Mouse (Mus musculus): Measurements from ENCODE around the gene Xaf1. TPM values are rescaled to one million over a fixed set of nuclear protein-coding genes. Genes with fewer than 3 reads are reported as not detected.

Xaf1 gene
- polyA plus RNA-seq, 1 experiment from 2014 or later = 3.2 TPM

DNA sequence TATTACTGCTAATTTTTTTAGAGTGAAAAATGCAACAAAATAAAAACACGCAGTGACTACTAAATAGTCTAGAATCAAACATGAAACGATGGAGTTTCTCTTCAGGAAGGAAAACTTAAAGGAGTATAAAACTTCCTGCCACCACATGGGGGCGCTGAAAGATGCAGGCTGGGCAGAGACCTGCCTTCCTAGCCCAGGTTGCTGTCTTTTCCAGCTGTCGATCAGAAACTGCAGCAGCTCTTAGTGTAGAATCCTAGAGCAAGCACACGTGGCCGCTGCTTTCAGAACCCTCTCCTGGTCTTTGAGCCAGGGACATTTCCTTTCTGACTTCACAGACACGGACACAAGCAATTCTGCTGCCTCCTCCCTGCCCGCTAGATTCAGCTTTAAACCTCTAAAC lies 42.5 kb downstream of the Xaf1 start:
- no peak overlapping the region for H3K9ac ChIP-seq (ENCODE audit: low read depth, low read length)
- ATAC-seq (ENCODE audit: low read depth) (0 out of 2 replicates have a peak, but pooled peaks have one; percentile 32), DNase-seq (ENCODE audit: low spot score) (peak; percentile 55)
- 21% methylated on average over 8 of the region's 8 CpGs for WGBS
- no peaks in the 10 kb centered on the region for H3K9me3 ChIP-seq (ENCODE audit: control insufficient read depth, low read length)
- no peaks in the 10 kb centered on the region for H3K36me3 ChIP-seq (ENCODE audit: control insufficient read depth, insufficient read depth, low read length)
- no peak overlapping the region for H3K4me2 ChIP-seq (ENCODE audit: low read depth, low read length)
- no peaks in the 10 kb centered on the region for H3K4me1 ChIP-seq (ENCODE audit: control insufficient read depth, insufficient read depth, low read length)
- no peak overlapping the region for H3K27ac ChIP-seq (replicated peaks; ENCODE audit: low read depth, low read length)
- no peaks in the 10 kb centered on the region for H3K27me3 ChIP-seq (replicated peaks; ENCODE audit: control insufficient read depth, insufficient read depth, low read length)
- no peak overlapping the region for H3K4me3 ChIP-seq (ENCODE audit: low read depth, low read length)

DNA sequence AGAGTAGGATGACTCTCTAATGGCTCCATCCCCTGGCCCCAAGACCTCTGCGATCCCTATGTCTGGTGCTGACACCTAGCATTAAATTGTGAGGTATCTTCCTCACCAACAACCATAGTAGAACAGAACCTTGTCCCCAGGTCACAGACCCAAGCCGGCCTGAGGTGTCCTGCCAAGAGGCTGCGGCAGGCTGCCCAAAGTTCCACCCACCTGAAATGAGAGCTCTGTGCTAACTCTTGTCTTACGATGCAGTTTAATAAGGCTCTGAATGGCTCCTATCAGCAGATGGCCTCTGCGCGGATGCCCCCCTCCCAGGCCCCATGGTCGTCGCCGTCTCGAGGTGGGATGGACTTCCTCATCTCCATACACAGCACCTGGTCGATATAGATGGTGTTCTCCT lies 43.1 kb downstream of the Xaf1 start:
- Histone ChIP-seq H3K4me2 (ENCODE audit: low read depth, low read length) (no peak overlapping the region), H3K9ac (ENCODE audit: low read depth, low read length) (no peak overlapping the region), H3K4me1 (ENCODE audit: control insufficient read depth, insufficient read depth, low read length) (no peaks in the 10 kb centered on the region), H3K36me3 (ENCODE audit: control insufficient read depth, insufficient read depth, low read length) (no peaks in the 10 kb centered on the region), H3K9me3 (ENCODE audit: control insufficient read depth, low read length) (no peaks in the 10 kb centered on the region), H3K27ac (replicated peaks; ENCODE audit: low read depth, low read length) (no peak overlapping the region), H3K4me3 (ENCODE audit: low read depth, low read length) (no peak overlapping the region), H3K27me3 (replicated peaks; ENCODE audit: control insufficient read depth, insufficient read depth, low read length) (no peaks in the 10 kb centered on the region)
- 89% methylated on average over 11 of the region's 11 CpGs for WGBS
- DNase-seq (ENCODE audit: low spot score) = no peak
- ATAC-seq (ENCODE audit: low read depth) = no peak

DNA sequence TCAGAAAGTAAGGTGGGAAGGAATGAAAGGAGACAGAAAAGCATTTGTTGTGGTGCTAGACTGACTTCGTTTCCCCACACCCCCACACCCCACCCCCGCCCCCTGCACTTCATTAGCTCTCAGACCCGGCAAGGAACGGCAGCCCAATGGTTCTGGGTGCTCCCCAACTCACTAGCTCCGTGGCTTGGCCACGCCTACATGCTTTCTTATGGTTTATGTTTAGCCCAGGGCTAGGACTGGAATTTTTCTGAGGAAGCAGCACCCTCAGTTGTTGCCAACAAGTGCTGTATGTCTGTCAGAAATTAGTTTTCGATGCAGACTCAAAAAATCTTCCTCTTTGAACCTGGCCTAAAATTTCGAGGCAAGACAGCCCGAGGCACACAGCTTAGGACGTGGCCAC lies 47.1 kb downstream of the Xaf1 start:
- DNase-seq (ENCODE audit: low spot score) (no peak), ATAC-seq (ENCODE audit: low read depth) (no peak)
- Histone ChIP-seq H3K4me3 (ENCODE audit: low read depth, low read length) (no peak overlapping the region), H3K9me3 (ENCODE audit: control insufficient read depth, low read length) (no peaks in the 10 kb centered on the region), H3K4me1 (ENCODE audit: control insufficient read depth, insufficient read depth, low read length) (no peaks in the 10 kb centered on the region), H3K36me3 (ENCODE audit: control insufficient read depth, insufficient read depth, low read length) (no peaks in the 10 kb centered on the region), H3K9ac (ENCODE audit: low read depth, low read length) (no peak overlapping the region), H3K4me2 (ENCODE audit: low read depth, low read length) (no peak overlapping the region), H3K27ac (replicated peaks; ENCODE audit: low read depth, low read length) (no peak overlapping the region), H3K27me3 (replicated peaks; ENCODE audit: control insufficient read depth, insufficient read depth, low read length) (no peaks in the 10 kb centered on the region)
- 36% methylated on average over 10 of the region's 10 CpGs for WGBS

DNA sequence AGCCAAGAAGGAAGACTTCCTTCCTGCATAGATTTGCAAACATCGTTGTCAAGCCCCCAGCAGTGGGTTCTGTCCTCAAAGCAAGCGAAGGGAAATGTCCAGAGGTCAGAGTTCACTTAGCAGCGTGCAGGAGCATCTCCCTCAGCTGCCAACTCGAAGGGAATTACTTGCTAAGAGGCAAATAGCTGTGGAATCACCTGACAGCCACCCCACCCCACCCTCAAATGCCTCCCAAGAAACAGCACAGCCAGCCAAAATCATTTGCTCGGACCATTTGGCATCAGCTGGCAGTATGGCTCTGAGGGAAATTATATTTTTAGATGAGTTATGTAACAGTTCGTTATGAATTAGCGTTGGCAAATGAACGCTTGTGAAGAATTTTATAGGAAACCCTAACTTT lies 47.6 kb downstream of the Xaf1 start:
- DNase-seq (ENCODE audit: low spot score) (no peak), ATAC-seq (ENCODE audit: low read depth) (no peak)
- Histone ChIP-seq H3K9me3 (ENCODE audit: control insufficient read depth, low read length) (no peaks in the 10 kb centered on the region), H3K4me3 (ENCODE audit: low read depth, low read length) (no peak overlapping the region), H3K4me1 (ENCODE audit: control insufficient read depth, insufficient read depth, low read length) (no peaks in the 10 kb centered on the region), H3K36me3 (ENCODE audit: control insufficient read depth, insufficient read depth, low read length) (no peaks in the 10 kb centered on the region), H3K27ac (replicated peaks; ENCODE audit: low read depth, low read length) (no peak overlapping the region), H3K27me3 (replicated peaks; ENCODE audit: control insufficient read depth, insufficient read depth, low read length) (no peaks in the 10 kb centered on the region), H3K9ac (ENCODE audit: low read depth, low read length) (no peak overlapping the region), H3K4me2 (ENCODE audit: low read depth, low read length) (no peak overlapping the region)
- 45% methylated on average over 8 of the region's 8 CpGs for WGBS

DNA sequence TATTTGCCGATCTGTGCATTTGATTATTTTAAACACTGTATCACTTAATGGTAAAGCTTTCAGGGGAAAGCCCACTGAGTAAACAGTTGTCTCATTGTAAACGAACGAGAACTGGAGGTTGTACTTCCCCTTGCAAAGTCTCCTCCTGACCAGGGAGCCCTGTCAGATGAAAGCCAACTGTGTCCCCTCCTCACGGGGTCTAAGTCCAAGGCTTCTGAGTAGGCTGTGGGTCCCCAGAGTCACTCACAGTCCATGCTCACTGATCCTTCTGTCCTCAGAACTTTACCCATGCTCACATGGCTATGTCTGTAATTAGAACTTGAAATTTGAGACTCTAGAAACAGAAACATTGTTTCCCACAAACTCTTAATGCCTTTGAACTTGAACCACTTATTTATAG lies 48.2 kb downstream of the Xaf1 start:
- Histone ChIP-seq H3K36me3 (ENCODE audit: control insufficient read depth, insufficient read depth, low read length) (no peaks in the 10 kb centered on the region), H3K4me2 (ENCODE audit: low read depth, low read length) (no peak overlapping the region), H3K27me3 (replicated peaks; ENCODE audit: control insufficient read depth, insufficient read depth, low read length) (no peaks in the 10 kb centered on the region), H3K4me3 (ENCODE audit: low read depth, low read length) (no peak overlapping the region), H3K9me3 (ENCODE audit: control insufficient read depth, low read length) (no peaks in the 10 kb centered on the region), H3K9ac (ENCODE audit: low read depth, low read length) (no peak overlapping the region), H3K27ac (replicated peaks; ENCODE audit: low read depth, low read length) (no peak overlapping the region), H3K4me1 (ENCODE audit: control insufficient read depth, insufficient read depth, low read length) (no peaks in the 10 kb centered on the region)
- WGBS = 60% methylated on average over 4 of the region's 4 CpGs
- ATAC-seq (ENCODE audit: low read depth) (no peak), DNase-seq (ENCODE audit: low spot score) (no peak)

DNA sequence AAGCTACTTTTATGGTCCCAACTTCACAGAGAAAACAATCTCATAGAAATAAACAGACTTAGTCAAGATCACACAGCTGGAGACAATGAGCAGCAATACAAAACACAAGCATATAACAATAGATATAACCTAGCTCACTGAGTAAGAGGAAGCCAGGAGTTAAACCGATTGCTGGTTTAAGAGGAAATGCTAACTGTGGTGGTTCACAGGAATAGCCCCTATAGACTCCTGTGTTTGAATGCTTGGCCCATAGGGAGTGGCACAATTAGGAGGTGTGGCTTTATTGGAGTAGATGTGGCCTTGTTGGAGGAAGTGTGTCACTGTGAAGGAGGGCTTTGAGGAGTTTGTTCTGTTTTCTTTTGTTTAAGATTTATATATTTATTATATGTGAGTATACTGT lies 50.8 kb downstream of the Xaf1 start:
- H3K36me3 ChIP-seq (ENCODE audit: control insufficient read depth, insufficient read depth, low read length) = no peaks in the 10 kb centered on the region
- ATAC-seq (ENCODE audit: low read depth) (no peak), DNase-seq (ENCODE audit: low spot score) (no peak)
- H3K9me3 ChIP-seq (ENCODE audit: control insufficient read depth, low read length) = no peaks in the 10 kb centered on the region
- H3K4me3 ChIP-seq (ENCODE audit: low read depth, low read length) = no peak overlapping the region
- no peaks in the 10 kb centered on the region for H3K27me3 ChIP-seq (replicated peaks; ENCODE audit: control insufficient read depth, insufficient read depth, low read length)
- H3K27ac ChIP-seq (replicated peaks; ENCODE audit: low read depth, low read length) = no peak overlapping the region
- no peak overlapping the region for H3K9ac ChIP-seq (ENCODE audit: low read depth, low read length)
- no peak overlapping the region for H3K4me2 ChIP-seq (ENCODE audit: low read depth, low read length)
- 86% methylated on average over 1 of the region's 1 CpGs for WGBS
- H3K4me1 ChIP-seq (ENCODE audit: control insufficient read depth, insufficient read depth, low read length) = no peaks in the 10 kb centered on the region

DNA sequence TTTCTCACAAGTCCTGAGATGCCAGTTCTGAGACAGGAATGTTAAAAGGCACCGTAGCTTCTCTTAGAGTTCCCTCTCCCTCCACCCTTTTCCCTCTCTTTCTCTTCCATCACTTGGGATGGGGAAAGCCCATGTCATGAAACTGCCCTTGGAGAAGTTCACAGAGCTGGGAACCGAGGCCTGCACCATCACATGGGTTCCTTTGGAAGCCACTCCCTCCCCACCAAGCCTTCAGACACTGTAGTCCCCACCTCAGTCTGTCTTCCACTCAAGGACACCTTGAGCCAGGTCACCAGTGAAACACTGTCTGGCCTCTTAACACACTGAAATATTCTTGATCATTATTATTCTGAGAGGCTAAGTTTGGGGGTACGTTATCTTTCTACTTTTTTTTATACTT lies 51.8 kb downstream of the Xaf1 start:
- H3K27me3 ChIP-seq (replicated peaks; ENCODE audit: control insufficient read depth, insufficient read depth, low read length) = no peaks in the 10 kb centered on the region
- 71% methylated on average over 3 of the region's 3 CpGs for WGBS
- no peak overlapping the region for H3K4me3 ChIP-seq (ENCODE audit: low read depth, low read length)
- H3K27ac ChIP-seq (replicated peaks; ENCODE audit: low read depth, low read length) = no peak overlapping the region
- no peaks in the 10 kb centered on the region for H3K36me3 ChIP-seq (ENCODE audit: control insufficient read depth, insufficient read depth, low read length)
- H3K9me3 ChIP-seq (ENCODE audit: control insufficient read depth, low read length) = no peaks in the 10 kb centered on the region
- no peak overlapping the region for H3K9ac ChIP-seq (ENCODE audit: low read depth, low read length)
- no peak overlapping the region for H3K4me2 ChIP-seq (ENCODE audit: low read depth, low read length)
- DNase-seq (ENCODE audit: low spot score) (no peak), ATAC-seq (ENCODE audit: low read depth) (no peak)
- H3K4me1 ChIP-seq (ENCODE audit: control insufficient read depth, insufficient read depth, low read length) = no peaks in the 10 kb centered on the region

DNA sequence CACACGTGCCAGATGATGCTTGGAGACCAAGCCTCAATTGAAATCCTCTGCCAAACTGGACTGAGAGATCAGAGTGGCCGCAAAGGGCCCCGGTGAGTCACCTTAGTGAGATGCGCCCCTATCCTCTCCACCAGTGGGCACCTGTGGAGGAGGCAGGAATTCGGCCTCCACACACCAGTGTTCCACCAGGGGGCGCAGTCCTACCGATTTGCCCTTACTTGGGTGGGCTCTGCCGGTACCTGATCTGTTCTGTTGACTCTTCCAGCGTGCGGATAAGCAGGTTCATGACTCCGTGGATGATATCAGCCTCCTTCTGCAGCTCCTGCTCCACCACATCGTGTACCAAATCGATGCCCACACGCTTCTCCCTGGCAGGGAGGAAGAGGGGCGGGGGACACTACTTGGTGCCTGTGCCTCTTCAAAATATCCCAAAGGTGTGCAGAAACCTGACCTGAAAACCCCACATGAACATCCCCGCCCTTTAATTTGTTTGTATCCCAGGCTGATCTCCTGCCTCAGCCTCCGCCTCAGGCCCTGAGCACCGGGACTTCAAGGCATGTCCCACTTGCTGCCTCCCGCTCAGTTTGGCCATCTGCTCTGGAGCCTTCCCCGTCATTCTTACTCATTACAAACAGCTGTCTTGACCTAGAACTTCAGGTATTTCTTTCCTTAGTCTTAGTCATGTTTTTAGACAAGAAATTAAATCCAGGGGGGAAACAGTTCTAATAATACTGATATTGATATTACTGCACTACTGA lies 53.7 kb downstream of the Xaf1 start:
- DNase-seq (ENCODE audit: low spot score) = peak; percentile 81
- Histone ChIP-seq H3K36me3 (ENCODE audit: control insufficient read depth, insufficient read depth, low read length) (no peaks in the 10 kb centered on the region), H3K9me3 (ENCODE audit: control insufficient read depth, low read length) (no peaks in the 10 kb centered on the region), H3K4me1 (ENCODE audit: control insufficient read depth, insufficient read depth, low read length) (no peaks in the 10 kb centered on the region), H3K9ac (ENCODE audit: low read depth, low read length) (no peak overlapping the region), H3K4me3 (ENCODE audit: low read depth, low read length) (peak overlapping the region; percentile 10; the same call in 1 of the 2 replicates), H3K27me3 (replicated peaks; ENCODE audit: control insufficient read depth, insufficient read depth, low read length) (no peaks in the 10 kb centered on the region), H3K27ac (replicated peaks; ENCODE audit: low read depth, low read length) (no peak overlapping the region), H3K4me2 (ENCODE audit: low read depth, low read length) (peak overlapping the region; percentile 44)
- ATAC-seq (ENCODE audit: low read depth) = peak; percentile 74
- WGBS = 22% methylated on average over 18 of the region's 20 CpGs

Data from embryonic facial prominence, embryonic 14.5 days (tissue).